Mouse (Mus musculus) bone marrow macrophage, adult 2 months (primary cell): Measurements from ENCODE around the gene St7.

ENCODE experiments used
- CTCF ChIP-seq: IDR thresholded peaks from 2 replicates; pipeline ENCODE4 v1.5.1; 2012; ENCODE audit warnings: low read depth, mild to moderate bottlenecking, low read length, moderate library complexity
- POLR2A ChIP-seq: IDR thresholded peaks from 2 replicates; pipeline ENCODE4 v1.6.1; 2012; ENCODE audit warnings: mild to moderate bottlenecking, low read depth, low read length, borderline replicate concordance

DNA sequence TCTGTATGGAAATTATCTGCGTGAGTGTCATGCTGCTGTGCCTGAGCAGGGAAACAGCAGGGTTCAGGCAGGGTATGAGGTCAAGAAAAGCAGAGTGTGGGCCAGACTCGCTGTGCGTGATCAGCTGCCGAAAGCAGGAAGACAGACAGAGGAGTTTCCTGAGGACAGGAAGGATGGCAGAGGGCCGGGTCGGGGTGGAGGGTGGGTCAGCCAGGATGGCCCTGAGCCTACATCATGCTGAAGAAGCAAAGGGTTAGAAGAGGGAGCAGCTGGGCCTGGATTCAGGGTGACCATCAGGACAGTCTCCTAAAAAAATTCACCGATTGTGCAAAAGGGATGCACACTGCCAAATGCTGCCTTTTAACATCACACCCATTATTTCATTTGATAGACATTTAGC is 298.9 kb downstream of the St7 start:
- no peak for TF ChIP-seq CTCF
- TF ChIP-seq POLR2A: no peak
